Mouse (Mus musculus): ENCODE measurements around the gene Obox1. TPM values are rescaled to one million over a fixed set of nuclear protein-coding genes. Genes with fewer than 3 reads are reported as not detected.
"Not testable (repeated sequence)": the region's sequence is repeated elsewhere in the genome, so short reads cannot be mapped to it uniquely, and the experiment has no call there.

Obox1 gene
- polyA plus RNA-seq (2014; fragmentation: Nextera tagmentation; extraction: Ambion mirVana), result not detected in 2 replicates

- not testable (repeated sequence) for H3K27me3 ChIP-seq (replicated peaks; ENCODE audit: control insufficient read depth, insufficient read depth, low read length); H3K4me1 ChIP-seq (ENCODE audit: control insufficient read depth, insufficient read depth, low read length); ATAC-seq; H3K36me3 ChIP-seq (ENCODE audit: control insufficient read depth, insufficient read depth, low read length); H3K4me2 ChIP-seq (ENCODE audit: low read length); H3K9me3 ChIP-seq (replicated peaks; ENCODE audit: control insufficient read depth, low read length); H3K27ac ChIP-seq (ENCODE audit: low read depth, low read length); H3K4me3 ChIP-seq (ENCODE audit: low read depth, low read length); DNase-seq (ENCODE audit: low spot score); H3K9ac ChIP-seq (ENCODE audit: low read length)
- WGBS, result no CpG with 5 or more reads among the region's 2 CpGs
Observed at GRCm38 (mm10) chr7:15388421-15388998, at the start of gene Obox1, which contains the start of gene Obox2. TSS of gene Obox1 (plus strand) at chr7:15388948. TSS of gene Obox2 (plus strand) at chr7:15388721.

DNA sequence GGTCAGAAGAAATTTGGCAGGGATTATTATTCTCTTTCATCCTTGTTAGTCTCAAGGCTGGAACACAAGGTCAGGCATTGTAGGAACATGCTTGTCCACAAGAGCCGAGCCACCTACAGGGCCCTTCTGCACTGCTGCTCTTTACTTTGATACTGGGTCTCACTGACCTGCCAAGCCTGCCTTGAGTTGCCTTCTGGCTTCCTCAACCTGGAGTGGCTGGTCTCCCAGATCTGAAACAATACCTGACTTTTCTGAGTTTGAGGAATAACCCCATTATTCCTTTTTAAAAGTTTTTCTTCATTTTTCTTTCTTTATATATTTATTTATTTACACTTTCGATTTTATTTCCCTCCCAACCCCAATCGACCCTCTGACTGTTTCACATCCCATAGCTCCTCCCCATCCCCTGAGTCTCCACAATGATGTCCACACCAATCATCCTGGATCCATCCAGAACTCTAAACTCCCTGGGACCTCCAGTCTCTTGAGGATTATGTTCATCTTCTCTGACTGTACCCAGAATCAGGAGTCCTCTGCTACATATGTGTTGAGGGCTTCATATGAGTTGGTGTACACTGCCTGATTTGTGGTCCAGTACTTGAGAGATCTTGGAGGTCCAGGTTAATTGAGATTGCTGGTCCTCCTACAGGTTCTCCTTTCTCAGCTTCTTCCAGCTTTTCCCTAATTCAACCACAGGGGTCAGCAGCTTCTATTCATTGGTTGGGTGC lies 10.6 kb downstream of the Obox1 start:
- WGBS, result 73% methylated on average over 3 of the region's 3 CpGs
- not testable (repeated sequence) for H3K9ac ChIP-seq (ENCODE audit: low read length); H3K27me3 ChIP-seq (replicated peaks; ENCODE audit: control insufficient read depth, insufficient read depth, low read length); H3K9me3 ChIP-seq (replicated peaks; ENCODE audit: control insufficient read depth, low read length); H3K4me2 ChIP-seq (ENCODE audit: low read length); H3K36me3 ChIP-seq (ENCODE audit: control insufficient read depth, insufficient read depth, low read length); H3K4me3 ChIP-seq (ENCODE audit: low read depth, low read length); H3K27ac ChIP-seq (ENCODE audit: low read depth, low read length); H3K4me1 ChIP-seq (ENCODE audit: control insufficient read depth, insufficient read depth, low read length); ATAC-seq; DNase-seq (ENCODE audit: low spot score)

- H3K27me3 ChIP-seq (replicated peaks; ENCODE audit: control insufficient read depth, insufficient read depth, low read length); H3K9me3 ChIP-seq (replicated peaks; ENCODE audit: control insufficient read depth, low read length); H3K27ac ChIP-seq (ENCODE audit: low read depth, low read length); H3K4me1 ChIP-seq (ENCODE audit: control insufficient read depth, insufficient read depth, low read length); H3K4me2 ChIP-seq (ENCODE audit: low read length); ATAC-seq; H3K9ac ChIP-seq (ENCODE audit: low read length); H3K4me3 ChIP-seq (ENCODE audit: low read depth, low read length); DNase-seq (ENCODE audit: low spot score); H3K36me3 ChIP-seq (ENCODE audit: control insufficient read depth, insufficient read depth, low read length): not testable (repeated sequence)
- WGBS, result 90% methylated on average over 10 of the region's 10 CpGs
Observed at GRCm38 (mm10) chr7:15406816-15407215, 18.1 kb downstream of the Obox1 start.

DNA sequence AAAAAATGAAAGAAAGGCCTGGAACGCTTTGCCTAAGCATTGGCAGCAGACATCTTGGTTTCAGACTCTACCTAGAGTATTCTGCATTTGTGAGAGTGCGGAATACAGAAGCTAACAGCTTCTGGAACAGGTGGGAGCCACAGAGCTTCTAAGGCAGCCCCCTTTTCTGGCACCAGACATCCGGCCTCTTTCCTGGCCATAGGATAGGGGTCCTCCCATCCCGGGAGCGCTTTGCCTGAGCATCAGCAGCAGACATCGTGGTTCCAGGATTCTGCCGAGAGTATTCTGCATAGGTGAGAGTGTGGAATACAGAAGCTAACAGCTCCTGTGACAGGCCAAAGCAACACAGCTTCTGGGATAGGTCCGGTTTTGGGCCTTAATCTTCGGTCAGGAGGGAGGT lies 29.3 kb downstream of the Obox1 start:
- H3K4me3 ChIP-seq (ENCODE audit: low read depth, low read length); H3K36me3 ChIP-seq (ENCODE audit: control insufficient read depth, insufficient read depth, low read length); DNase-seq (ENCODE audit: low spot score); H3K4me2 ChIP-seq (ENCODE audit: low read length); H3K9me3 ChIP-seq (replicated peaks; ENCODE audit: control insufficient read depth, low read length); H3K9ac ChIP-seq (ENCODE audit: low read length); H3K27me3 ChIP-seq (replicated peaks; ENCODE audit: control insufficient read depth, insufficient read depth, low read length); H3K4me1 ChIP-seq (ENCODE audit: control insufficient read depth, insufficient read depth, low read length); H3K27ac ChIP-seq (ENCODE audit: low read depth, low read length); ATAC-seq: not testable (repeated sequence)
- WGBS, result 86% methylated on average over 8 of the region's 9 CpGs

DNA sequence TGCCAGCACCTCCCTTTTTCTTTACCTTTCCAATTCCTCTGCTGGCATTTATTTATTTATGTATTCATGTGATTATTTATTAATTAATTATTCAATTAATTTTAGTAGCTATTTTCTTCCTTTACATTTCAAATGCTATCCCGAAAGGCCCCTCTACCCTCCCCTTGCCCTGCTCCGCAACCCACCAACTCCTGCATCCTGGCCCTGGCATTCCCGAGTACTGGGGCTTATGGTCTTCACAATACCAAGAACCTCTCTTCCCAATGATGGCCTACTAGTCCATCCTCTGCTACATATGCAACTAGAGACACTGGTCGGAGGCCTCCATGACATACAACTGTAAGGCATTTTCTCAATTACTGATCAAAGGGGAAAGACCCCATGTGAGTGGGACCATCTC lies 36.8 kb downstream of the Obox1 start:
- not testable (repeated sequence) for H3K27me3 ChIP-seq (replicated peaks; ENCODE audit: control insufficient read depth, insufficient read depth, low read length); H3K4me2 ChIP-seq (ENCODE audit: low read length); DNase-seq (ENCODE audit: low spot score); H3K27ac ChIP-seq (ENCODE audit: low read depth, low read length); H3K9ac ChIP-seq (ENCODE audit: low read length); ATAC-seq; H3K9me3 ChIP-seq (replicated peaks; ENCODE audit: control insufficient read depth, low read length); H3K36me3 ChIP-seq (ENCODE audit: control insufficient read depth, insufficient read depth, low read length); H3K4me3 ChIP-seq (ENCODE audit: low read depth, low read length); H3K4me1 ChIP-seq (ENCODE audit: control insufficient read depth, insufficient read depth, low read length)
- 83% methylated on average over 3 of the region's 4 CpGs for WGBS

DNA sequence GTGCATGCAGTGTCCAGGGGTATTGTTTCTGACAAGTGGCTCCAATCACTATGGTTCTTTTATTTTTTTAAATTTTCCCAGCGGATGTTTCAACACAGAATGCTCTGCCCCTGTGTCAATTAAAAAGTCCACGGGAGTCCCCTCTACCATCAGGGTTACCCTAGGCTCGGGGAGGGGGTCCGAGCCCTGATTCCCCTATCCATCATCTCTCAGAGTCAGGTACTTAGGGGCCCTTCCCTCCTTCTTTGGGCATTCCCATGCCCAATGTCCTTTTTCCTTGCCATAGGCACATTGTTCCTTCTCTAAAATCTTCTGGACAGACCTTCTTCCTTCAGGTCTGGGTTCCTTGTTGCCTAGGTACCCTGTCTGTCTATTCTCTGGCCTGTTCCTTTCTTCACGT lies 120.7 kb downstream of the Obox1 start:
- H3K4me3 ChIP-seq (ENCODE audit: low read depth, low read length); H3K36me3 ChIP-seq (ENCODE audit: control insufficient read depth, insufficient read depth, low read length); H3K4me1 ChIP-seq (ENCODE audit: control insufficient read depth, insufficient read depth, low read length); H3K27me3 ChIP-seq (replicated peaks; ENCODE audit: control insufficient read depth, insufficient read depth, low read length); ATAC-seq; DNase-seq (ENCODE audit: low spot score); H3K27ac ChIP-seq (ENCODE audit: low read depth, low read length); H3K4me2 ChIP-seq (ENCODE audit: low read length); H3K9ac ChIP-seq (ENCODE audit: low read length); H3K9me3 ChIP-seq (replicated peaks; ENCODE audit: control insufficient read depth, low read length): not testable (repeated sequence)
- 86% methylated on average over 4 of the region's 5 CpGs for WGBS

Other genes with a start within 250 kb of the Obox1 start
- not detected in 2 replicates for gene Obox2, start 227 bp upstream of the Obox1 start, polyA plus RNA-seq (2014; fragmentation: Nextera tagmentation; extraction: Ambion mirVana)